Mouse (Mus musculus): ENCODE measurements around the gene Tmem151b. TPM values are rescaled to one million over a fixed set of nuclear protein-coding genes. Genes with fewer than 3 reads are reported as not detected.

Tmem151b gene
- total RNA-seq (2023), result 0.48 to 0.82 TPM (median 0.65 TPM) in 4 replicates

DNA sequence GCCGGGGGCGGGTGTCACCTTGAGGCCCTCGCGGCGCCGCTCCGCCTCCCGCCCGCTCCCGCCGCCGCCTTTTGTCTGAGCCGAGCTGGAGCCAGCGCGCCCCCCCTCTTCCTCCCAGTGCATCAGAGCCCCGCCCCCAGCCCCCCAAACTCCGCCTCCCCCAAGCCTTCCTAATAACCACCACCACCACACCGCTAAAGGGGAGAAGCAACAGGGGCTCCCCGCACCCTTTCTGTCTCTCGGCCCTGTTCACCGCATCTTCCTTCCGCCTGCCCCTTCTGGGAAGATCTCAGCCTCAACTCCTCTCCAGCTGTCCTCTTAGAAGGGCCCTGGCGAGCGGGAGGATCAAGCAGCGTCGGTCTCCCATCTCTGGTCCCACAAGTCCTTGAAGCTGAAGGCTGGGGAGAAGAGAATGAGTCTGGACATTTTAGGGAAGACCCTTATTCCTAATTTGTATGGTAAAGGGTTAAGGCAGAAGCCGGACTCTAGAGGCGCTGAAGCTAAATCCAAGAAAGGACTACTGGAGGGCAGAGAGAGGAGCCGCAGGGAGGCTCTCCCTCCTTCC, at the start of gene Tmem151b:
Gene Tmem151b, minus strand, starts transcription at position 61 of the 565 bp plus-strand sequence.

DNA sequence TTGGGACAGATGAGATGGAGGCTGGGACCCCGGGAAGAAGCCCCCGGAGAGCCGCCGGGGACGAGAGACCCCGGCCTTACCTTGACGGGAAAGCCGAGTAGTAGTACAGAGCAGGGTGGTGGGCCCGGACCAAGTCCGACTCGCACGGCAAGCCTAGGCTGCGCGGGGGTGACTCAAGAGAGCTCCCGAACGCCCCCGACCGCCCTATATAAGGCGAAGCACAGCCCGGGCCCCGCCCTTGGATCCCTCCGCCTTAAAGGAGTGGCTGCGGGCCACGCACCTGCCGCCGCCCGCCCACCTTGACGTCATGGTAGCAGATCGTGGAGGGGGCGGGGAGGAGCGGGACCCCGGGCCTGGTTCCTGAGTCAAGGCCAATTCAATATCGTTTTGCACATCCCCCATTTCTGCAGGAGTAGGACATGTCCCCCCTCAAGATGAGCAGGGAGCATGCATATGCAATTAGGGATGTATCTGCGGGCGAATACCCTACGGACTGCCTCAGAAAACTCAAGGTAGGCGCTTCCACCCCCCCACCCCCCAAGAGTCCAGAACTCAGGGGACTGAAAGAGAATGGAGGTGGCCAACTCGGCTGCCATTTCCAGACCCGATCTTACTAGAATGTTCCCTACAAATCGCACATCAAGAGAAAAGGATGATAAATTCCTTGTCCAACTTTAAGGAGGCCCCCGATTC, 23.8 kb upstream of the Tmem151b start, which contains the start of gene Hsp90ab1:
Gene Hsp90ab1, minus strand, starts transcription at position 185 of the 693 bp plus-strand sequence.

DNA sequence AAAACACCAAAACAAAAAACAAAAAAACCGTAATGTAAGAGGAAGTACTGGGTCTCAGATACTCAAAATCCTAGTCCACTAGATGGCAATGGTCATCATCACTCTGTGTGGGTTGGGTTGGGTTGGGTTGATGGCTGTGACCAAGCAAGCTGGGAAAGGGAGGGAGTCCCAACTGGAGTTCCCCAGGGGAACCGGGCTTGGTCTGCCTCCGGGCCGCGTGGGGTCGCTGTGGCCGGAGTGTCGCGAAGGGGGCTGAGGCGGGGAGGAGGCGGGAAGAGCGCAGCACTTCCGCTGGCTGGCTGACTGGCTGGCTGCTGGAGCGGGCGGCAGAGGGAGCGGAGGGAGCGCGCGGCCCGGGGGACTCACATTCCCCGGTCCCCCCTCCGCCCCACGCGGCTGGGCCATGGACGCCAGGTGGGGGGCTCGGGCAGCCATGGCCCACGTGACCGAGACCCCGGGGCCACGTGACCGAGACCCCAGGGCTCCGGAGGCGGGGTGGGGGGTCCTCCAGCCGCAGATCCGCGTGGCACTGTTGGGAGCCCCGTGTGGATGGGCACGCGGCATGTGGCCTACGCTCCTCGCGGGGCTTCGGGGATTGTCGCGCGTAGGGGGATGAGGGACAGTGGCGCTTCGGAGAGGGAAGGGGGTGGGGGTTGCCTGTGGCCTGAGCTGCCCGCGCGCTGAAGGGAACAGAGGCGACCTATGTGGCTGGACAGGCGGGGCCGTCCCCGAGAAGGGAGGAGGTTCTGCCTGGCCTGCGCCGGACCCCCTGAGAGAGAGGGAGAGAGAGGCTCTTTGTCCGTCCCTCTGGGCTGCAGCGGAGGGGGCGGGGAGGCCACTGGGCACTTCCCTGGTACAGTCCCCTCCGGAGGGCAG, 14.4 kb upstream of the Tmem151b start, which contains the start of gene Slc35b2:
Gene Slc35b2, plus strand, starts transcription at position 220 of the 876 bp plus-strand sequence.

DNA sequence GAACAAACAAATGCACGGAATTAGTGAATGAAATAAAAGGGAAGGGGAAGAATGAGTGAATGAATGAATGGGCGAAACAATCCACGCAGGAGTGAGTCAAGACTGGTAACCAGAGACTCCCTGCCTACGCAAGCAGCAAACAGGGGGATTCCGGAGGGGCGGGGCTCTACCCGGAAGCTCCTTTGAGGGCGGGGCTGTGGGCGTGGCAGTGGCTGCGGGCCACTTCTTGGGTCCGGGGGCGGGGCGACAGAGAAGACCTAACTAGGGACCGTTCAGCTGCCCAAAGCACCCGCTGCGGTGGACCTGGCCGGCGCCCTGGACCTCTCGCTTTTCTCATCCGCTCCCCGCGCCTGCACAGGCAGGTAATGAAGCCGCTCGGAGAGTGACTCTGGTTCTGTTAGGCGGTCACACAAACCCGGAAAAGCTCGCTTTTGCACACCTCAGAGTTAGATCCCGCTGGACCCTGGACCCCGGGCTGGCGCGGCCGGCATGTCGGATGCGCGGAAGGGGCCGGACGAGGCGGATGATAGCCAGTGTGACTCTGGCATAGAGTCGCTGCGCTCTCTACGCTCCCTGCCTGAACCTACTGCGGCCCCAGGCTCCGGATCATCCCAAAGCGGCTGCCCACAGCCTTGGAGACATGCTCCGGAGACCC, 6.1 kb upstream of the Tmem151b start, which contains the start of gene Nfkbie:
Gene Nfkbie, plus strand, starts transcription at position 252 of the 655 bp plus-strand sequence.

DNA sequence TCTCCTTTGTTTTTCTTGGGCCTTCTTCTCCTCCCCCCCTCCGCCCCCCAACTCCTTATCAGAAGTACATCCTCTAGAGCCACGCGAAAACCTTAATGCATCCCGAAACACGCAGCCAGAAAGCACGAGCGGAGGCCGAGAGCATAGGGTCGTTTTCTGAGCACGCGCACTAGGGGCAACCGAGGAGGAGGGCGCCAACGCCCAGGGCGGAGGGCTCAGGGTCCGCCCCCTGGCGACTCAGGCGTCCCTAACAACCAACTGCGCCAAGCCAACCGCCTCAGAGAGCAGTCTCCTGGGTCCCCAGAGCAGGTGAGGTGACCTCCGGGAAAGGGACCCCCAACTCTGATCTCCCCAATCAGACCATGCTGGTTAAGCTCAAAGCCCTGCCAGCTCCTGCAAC, 26.2 kb downstream of the Tmem151b start, which contains the start of gene Tcte1:
Gene Tcte1, plus strand, starts transcription at position 172 of the 400 bp plus-strand sequence.

DNA sequence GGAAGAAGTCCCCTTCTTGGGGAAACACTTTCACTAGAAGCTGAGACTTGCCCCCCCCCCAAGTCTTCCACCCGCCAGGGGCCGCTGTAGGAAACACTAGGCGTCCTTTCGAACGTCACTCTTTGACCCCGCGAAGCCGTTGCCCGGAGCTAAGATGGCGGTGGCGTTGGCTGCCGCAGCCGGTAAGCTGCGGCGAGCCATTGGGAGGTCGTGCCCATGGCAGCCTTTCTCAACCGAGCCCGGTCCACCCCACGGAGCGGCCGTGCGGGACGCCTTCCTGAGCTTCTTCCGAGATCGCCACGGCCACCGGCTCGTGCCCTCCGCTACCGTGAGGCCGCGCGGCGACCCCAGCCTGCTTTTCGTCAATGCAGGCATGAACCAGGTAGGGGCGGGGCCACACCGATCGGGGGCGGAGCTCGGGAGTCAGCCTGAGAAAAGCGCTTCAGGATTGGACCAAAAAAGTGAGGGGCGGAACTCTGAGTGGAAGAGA, 42.7 kb downstream of the Tmem151b start, which contains the start of gene Aars2:
Gene Aars2, plus strand, starts transcription at position 142 of the 490 bp plus-strand sequence.

Other genes starting within 250 kb of the Tmem151b start
- gene Cdc5l, start 115.9 kb downstream of the Tmem151b start, total RNA-seq (2023), result 87.1 to 94.5 TPM (median 93.3 TPM) in 4 replicates
- not detected in 4 replicates for gene Spats1, start 74.3 kb downstream of the Tmem151b start, total RNA-seq (2023)
- gene Aars2, start 42.8 kb downstream of the Tmem151b start, total RNA-seq (2023), result 16.4 to 24.4 TPM (median 20.2 TPM) in 4 replicates
- not detected in 4 replicates for gene Tcte1, start 26.2 kb downstream of the Tmem151b start, total RNA-seq (2023)
- gene Nfkbie, start 6.0 kb upstream of the Tmem151b start, total RNA-seq (2023), result 164 to 171 TPM (median 167 TPM) in 4 replicates
- gene Slc35b2, start 14.2 kb upstream of the Tmem151b start, total RNA-seq (2023), result 57.9 to 79.1 TPM (median 60.5 TPM) in 4 replicates
- 1,053 to 1,253 TPM (median 1,109 TPM) in 4 replicates for gene Hsp90ab1, start 23.6 kb upstream of the Tmem151b start, total RNA-seq (2023)
- 17.7 to 23.0 TPM (median 19.6 TPM) in 4 replicates for gene Slc29a1, start 49.9 kb upstream of the Tmem151b start, total RNA-seq (2023)
- not detected in 4 replicates for gene Mymx, start 52.4 kb upstream of the Tmem151b start, total RNA-seq (2023)
- 0.89 TPM in 1 of 4 replicates, not detected in the others for gene Capn11, start 109.6 kb upstream of the Tmem151b start, total RNA-seq (2023)
- gene Mrpl14, start 136.6 kb upstream of the Tmem151b start, total RNA-seq (2023), result 21.1 to 26.4 TPM (median 24.9 TPM) in 4 replicates
- 24.9 to 36.0 TPM (median 29.8 TPM) in 4 replicates for gene Tmem63b, start 137.2 kb upstream of the Tmem151b start, total RNA-seq (2023)
- not detected in 4 replicates for gene 1600014C23Rik, start 184.2 kb upstream of the Tmem151b start, total RNA-seq (2023)

Measured in B cell, adult 62 days (primary cell).